Mouse (Mus musculus) CH12.LX (cell line): ENCODE data around the gene Mprip.

ENCODE experiments used
- BHLHE40 ChIP-seq: IDR thresholded peaks from 2 replicates; pipeline ENCODE4 v1.6.1; 2011; ENCODE audit warnings: mild to moderate bottlenecking, low read depth, low read length, improper control_type of control experiment
- CHD1 ChIP-seq: IDR thresholded peaks from 2 replicates; pipeline ENCODE4 v1.6.1; 2012; ENCODE audit warnings: low read depth, low read length, improper control_type of control experiment, inconsistent platforms
- CHD2 ChIP-seq: IDR thresholded peaks from 2 replicates; pipeline ENCODE4 v1.6.1; 2011; ENCODE audit warnings: low read length, improper control_type of control experiment
- CTCF ChIP-seq, 2 experiments: IDR thresholded peaks in 1 of 2; conservative IDR thresholded peaks in 1 of 2; 2 replicates each; pipeline ENCODE4 v1.5.1; 2011 to 2012; ENCODE audit warnings: low read depth in 2 of 2, low read length in 2 of 2, improper control_type of control experiment in 1 of 2, inconsistent platforms in 1 of 2, mild to moderate bottlenecking in 1 of 2, moderate library complexity in 1 of 2
- E2F4 ChIP-seq: IDR thresholded peaks from 2 replicates; pipeline ENCODE4 v1.6.1; 2011; ENCODE audit warnings: low read depth, low read length, improper control_type of control experiment; ENCODE audit not compliant: insufficient replicate concordance
- HCFC1 ChIP-seq: IDR thresholded peaks from 2 replicates; pipeline ENCODE4 v1.6.1; 2012; ENCODE audit warnings: low read depth, mild to moderate bottlenecking, inconsistent platforms, low read length, improper control_type of control experiment
- MEF2A ChIP-seq: IDR thresholded peaks from 2 replicates; pipeline ENCODE4 v1.6.1; 2014; ENCODE audit warnings: low read depth, mild to moderate bottlenecking, inconsistent platforms, low read length, improper control_type of control experiment, borderline replicate concordance
- NELFE ChIP-seq: IDR thresholded peaks from 2 replicates; pipeline ENCODE4 v1.6.1; 2011; ENCODE audit warnings: low read depth, low read length, improper control_type of control experiment
- NRF1 ChIP-seq: IDR thresholded peaks from 2 replicates; pipeline ENCODE4 v1.6.1; 2014; ENCODE audit warnings: low read depth, mild to moderate bottlenecking, inconsistent platforms, low read length, improper control_type of control experiment, moderate library complexity
- POLR2A ChIP-seq: IDR thresholded peaks from 2 replicates; pipeline ENCODE4 v1.6.1; 2011; ENCODE audit warnings: low read depth, mild to moderate bottlenecking, improper control_type of control experiment, low read length
- TBP ChIP-seq: conservative IDR thresholded peaks from 2 replicates; pipeline ENCODE4 v1.6.1; 2011; ENCODE audit warnings: low read depth, low read length, improper control_type of control experiment
- ZNF384 ChIP-seq: IDR thresholded peaks from 2 replicates; pipeline ENCODE4 v1.6.1; 2012; ENCODE audit warnings: low read depth, low read length, improper control_type of control experiment, inconsistent platforms

- TF ChIP-seq CTCF (conservative IDR thresholded peaks at IDR 0.05 in 1 of 2, IDR thresholded peaks at IDR 0.05 in 1 of 2; ENCODE audit: low read depth in 2 of 2, low read length in 2 of 2) (peak in 1 of 2 experiments; percentile 6; a peak in 2 of 4 replicates), POLR2A (no peak), TBP (no peak), BHLHE40 (no peak), ZNF384 (no peak), NRF1 (peak; percentile 24; the same call in 1 of the 2 replicates), CHD1 (no peak), E2F4 (no peak), HCFC1 (no peak), MEF2A (no peak), NELFE (no peak), CHD2 (no peak)
Observed at GRCm38 (mm10) chr11:59614120-59614519, 47.0 kb upstream of the Mprip start.
